In genomic region chr17:50397324-50397723, GRCm38 (mm10) we compare ENCODE assay signal across 24 mouse cellular contexts.
DNase-seq lines count a peak whose midpoint lies in the region; ATAC-seq lines count a peak whose summit lies in the region.
"Had no signal": no experiment of that assay in that cellular context is flagged by ENCODE, and none has a peak within 500 bp of the region (broad histone marks: within the 10 kb centered on the region; RNA-seq: fewer than 3 reads in every experiment).

No protein-coding gene starts in this region.

- H3K4me3 ChIP-seq in intestine, embryonic 14.5 days (ENCODE audit: low read depth, low read length): no peak overlapping the region
- no peak overlapping the region for H3K4me3 ChIP-seq in intestine, embryonic 15.5 days (replicated peaks)
- no peak overlapping the region for H3K4me3 ChIP-seq in limb, embryonic 10.5 days
- no peak overlapping the region for H3K4me3 ChIP-seq in liver, embryonic 12.5 days
- H3K4me3 ChIP-seq: embryonic facial prominence, embryonic 12.5 days; embryonic facial prominence, embryonic 15.5 days; gastrocnemius, adult 2 months; heart, embryonic 10.5 days; heart, embryonic 13.5 days had no signal

- no peaks in the 10 kb centered on the region for H3K27me3 ChIP-seq in intestine, embryonic 14.5 days (replicated peaks; ENCODE audit: control insufficient read depth, insufficient read depth, low read length)
- no peaks in the 10 kb centered on the region for H3K27me3 ChIP-seq in intestine, embryonic 15.5 days (replicated peaks)
- no peaks in the 10 kb centered on the region for H3K27me3 ChIP-seq in limb, embryonic 10.5 days (ENCODE audit: low read depth, poor library complexity, severe bottlenecking)
- no peaks in the 10 kb centered on the region for H3K27me3 ChIP-seq in liver, embryonic 12.5 days (replicated peaks)
- H3K27me3 ChIP-seq: embryonic facial prominence, embryonic 12.5 days; embryonic facial prominence, embryonic 15.5 days; heart, embryonic 13.5 days had no signal

- ATAC-seq in intestine, embryonic 14.5 days (replicated peaks; ENCODE audit: low FRiP score, low TSS enrichment, low read depth): no peak
- ATAC-seq in intestine, embryonic 15.5 days: no peak
- peak; percentile 46; the same call in 1 of the 2 replicates for ATAC-seq in liver, embryonic 12.5 days
- ATAC-seq in megakaryocyte, adult 5-6 weeks (ENCODE audit: poor library complexity, severe bottlenecking): no peak
- ATAC-seq: CD4-positive, CD25-positive, alpha-beta regulatory T cell, adult 4 months; forebrain, embryonic 14.5 days; forebrain, postnatal 0 days; hindbrain, postnatal 0 days had no signal

- intact Hi-C loops in left cerebral cortex, postnatal 25 days (cut with DNase I): no loop called here

- no peaks in the 10 kb centered on the region for H3K36me3 ChIP-seq in intestine, embryonic 14.5 days (ENCODE audit: control insufficient read depth, insufficient read depth, low read length)
- no peaks in the 10 kb centered on the region for H3K36me3 ChIP-seq in intestine, embryonic 15.5 days
- no peaks in the 10 kb centered on the region for H3K36me3 ChIP-seq in limb, embryonic 10.5 days
- no peaks in the 10 kb centered on the region for H3K36me3 ChIP-seq in liver, embryonic 12.5 days
- H3K36me3 ChIP-seq: embryonic facial prominence, embryonic 12.5 days; embryonic facial prominence, embryonic 15.5 days; heart, embryonic 10.5 days; heart, embryonic 13.5 days had no signal

- no peak overlapping the region for H3K4me2 ChIP-seq in intestine, embryonic 14.5 days (ENCODE audit: low read length)
- H3K4me2 ChIP-seq in intestine, embryonic 15.5 days (replicated peaks): no peak overlapping the region
- no peak overlapping the region for H3K4me2 ChIP-seq in liver, embryonic 12.5 days
- H3K4me2 ChIP-seq: embryonic facial prominence, embryonic 12.5 days; embryonic facial prominence, embryonic 15.5 days; heart, embryonic 13.5 days; hindbrain, embryonic 14.5 days had no signal

- no peaks in the 10 kb centered on the region for H3K4me1 ChIP-seq in intestine, embryonic 14.5 days (replicated peaks; ENCODE audit: control insufficient read depth, insufficient read depth, low read length)
- 0 out of 2 replicates have a peak, but pooled peaks cover 8% of the 10 kb centered on the region for H3K4me1 ChIP-seq in intestine, embryonic 15.5 days (replicated peaks)
- no peaks in the 10 kb centered on the region for H3K4me1 ChIP-seq in limb, embryonic 10.5 days
- H3K4me1 ChIP-seq in liver, embryonic 12.5 days: no peaks in the 10 kb centered on the region
- H3K4me1 ChIP-seq: embryonic facial prominence, embryonic 15.5 days had no signal

- H3K27ac ChIP-seq in intestine, embryonic 14.5 days (ENCODE audit: low read depth): no peak overlapping the region
- H3K27ac ChIP-seq in intestine, embryonic 15.5 days: no peak overlapping the region
- no peak overlapping the region for H3K27ac ChIP-seq in limb, embryonic 10.5 days
- no peak overlapping the region for H3K27ac ChIP-seq in liver, embryonic 12.5 days
- H3K27ac ChIP-seq: embryonic facial prominence, embryonic 12.5 days; embryonic facial prominence, embryonic 15.5 days; gastrocnemius, adult 2 months; heart, embryonic 10.5 days; heart, embryonic 13.5 days; hindbrain, embryonic 14.5 days; hindbrain, postnatal 0 days had no signal

- H3K9ac ChIP-seq in intestine, embryonic 14.5 days (ENCODE audit: low read length): no peak overlapping the region
- H3K9ac ChIP-seq in intestine, embryonic 15.5 days: no peak overlapping the region
- no peak overlapping the region for H3K9ac ChIP-seq in liver, embryonic 12.5 days
- H3K9ac ChIP-seq: embryonic facial prominence, embryonic 12.5 days; embryonic facial prominence, embryonic 15.5 days; forebrain, postnatal 0 days; heart, embryonic 13.5 days; hindbrain, embryonic 14.5 days had no signal

- whole genome bisulfite sequencing in intestine, embryonic 14.5 days: 37% methylated on average over 4 of the region's 4 CpGs
- WGBS in intestine, embryonic 15.5 days: 29% methylated on average over 4 of the region's 4 CpGs
- WGBS in limb, embryonic 10.5 days: 36% methylated on average over 4 of the region's 4 CpGs
- WGBS in liver, embryonic 12.5 days (ENCODE audit: insufficient replicate concordance): 44% methylated on average over 4 of the region's 4 CpGs

- no peaks in the 10 kb centered on the region for H3K9me3 ChIP-seq in intestine, embryonic 14.5 days (ENCODE audit: control insufficient read depth, low read length)
- no peaks in the 10 kb centered on the region for H3K9me3 ChIP-seq in intestine, embryonic 15.5 days
- no peaks in the 10 kb centered on the region for H3K9me3 ChIP-seq in limb, embryonic 10.5 days (replicated peaks)
- H3K9me3 ChIP-seq in liver, embryonic 12.5 days (replicated peaks): no peaks in the 10 kb centered on the region
- H3K9me3 ChIP-seq: embryonic facial prominence, embryonic 12.5 days; embryonic facial prominence, embryonic 15.5 days; heart, embryonic 10.5 days; heart, embryonic 13.5 days had no signal

- DNase-seq in intestine, embryonic 14.5 days (ENCODE audit: low spot score): peak; percentile 10
- peak; percentile 19 for DNase-seq in limb, embryonic 10.5 days (ENCODE audit: low spot score)
- no peak for DNase-seq in left cerebral cortex, postnatal 25 days (ENCODE audit: low spot score in 2 of 2)
- DNase-seq: adrenal gland, adult 8-10 months; adrenal gland, postnatal 25 days; cerebellum, adult 11-12 months; cerebellum, adult 8-10 months; forebrain, postnatal 0 days; gastrocnemius, adult 2 months; gastrocnemius, postnatal 14 days; heart, adult 18-20 months; heart, postnatal 14 days; heart, postnatal 4 days had no signal

Comparison
In these comparisons a context has a peak if more than half of its experiments do, and no peak if none do; other contexts are left out.
1. DNase-seq: peak in intestine, embryonic 14.5 days (single experiment) and limb, embryonic 10.5 days (single experiment); none in left cerebral cortex, postnatal 25 days (0 of 2).